Mouse (Mus musculus): ENCODE data around the gene Pum2.

The Pum2 gene

DNA sequence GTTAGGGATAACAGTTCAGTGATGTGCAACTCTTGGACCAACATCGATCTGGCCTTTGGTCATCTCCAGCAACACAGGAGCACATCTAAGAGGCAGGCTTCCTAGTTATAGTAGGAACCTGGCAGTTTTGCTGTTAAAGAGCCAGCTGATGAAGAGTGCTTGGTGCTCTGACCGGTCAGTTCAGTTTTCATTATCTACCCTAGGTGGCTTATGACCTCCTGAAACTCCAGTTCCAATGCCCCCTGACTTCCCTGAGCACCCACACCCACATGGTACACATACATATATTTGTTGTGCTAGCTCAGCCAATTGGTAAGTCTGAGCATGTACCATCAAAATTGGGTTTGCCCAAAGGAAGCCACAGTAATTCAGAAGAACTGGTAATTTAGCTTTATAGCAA is 79.7 kb downstream of the Pum2 start:
- in situ Hi-C loops (cut with MboI; ENCODE audit: low pct_unique_long_range_greater_than_20kb in 1 of 2, low sequenced_read_pairs in 2 of 2, unreplicated experiment in 1 of 2): loop anchor here in 1 of 2 experiments (25.0 kb wide), 1 partner anchor 834 kb away; no protein-coding TSS in a partner anchor

DNA sequence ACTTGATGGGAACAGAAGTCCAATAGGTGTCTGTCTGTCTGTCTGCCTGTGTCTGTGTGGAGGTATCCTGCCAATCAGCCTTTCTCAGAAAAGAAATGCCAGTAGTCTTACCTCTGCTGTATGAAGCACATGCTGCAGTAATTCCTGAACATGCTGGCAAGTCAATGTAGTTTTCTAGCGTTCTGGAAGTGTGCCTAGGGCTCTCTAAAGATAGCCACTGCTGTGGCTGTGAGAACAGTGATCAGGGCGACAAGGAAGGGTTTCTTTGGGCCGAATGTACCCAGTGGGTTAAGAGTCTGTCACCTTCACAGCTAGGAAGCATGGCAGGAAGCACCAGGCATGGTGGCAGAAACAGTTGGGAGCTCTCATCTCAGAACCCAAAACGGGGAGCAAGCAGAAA is 80.2 kb downstream of the Pum2 start:
- in situ Hi-C loops (cut with MboI; ENCODE audit: low pct_unique_long_range_greater_than_20kb in 1 of 2, low sequenced_read_pairs in 2 of 2, unreplicated experiment in 1 of 2): loop anchor here in 1 of 2 experiments (25.0 kb wide), 1 partner anchor 833 kb away; no protein-coding TSS in a partner anchor

DNA sequence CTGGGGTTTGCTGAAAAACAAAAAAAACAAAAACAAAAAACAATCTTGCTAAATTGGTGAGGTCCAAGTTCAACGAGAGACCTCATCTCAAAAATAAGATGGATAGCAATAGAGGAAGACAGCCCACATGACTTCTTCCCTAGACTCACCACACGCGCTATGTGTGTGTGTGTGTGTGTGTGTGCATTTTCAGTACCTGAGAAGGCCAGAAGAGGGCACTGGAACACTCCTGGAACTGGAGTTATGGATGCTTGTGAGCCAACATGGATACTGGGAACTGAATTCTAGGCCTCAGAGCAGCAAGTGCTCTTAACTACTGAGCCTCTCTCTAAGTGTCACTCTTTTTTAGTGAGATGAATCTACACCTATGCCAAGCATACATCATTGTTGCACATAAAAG is 84.1 kb downstream of the Pum2 start:
- in situ Hi-C loops (cut with MboI; ENCODE audit: low pct_unique_long_range_greater_than_20kb in 1 of 2, low sequenced_read_pairs in 2 of 2, unreplicated experiment in 1 of 2): loop anchor here in 1 of 2 experiments (25.0 kb wide), 1 partner anchor 829 kb away; no protein-coding TSS in a partner anchor

DNA sequence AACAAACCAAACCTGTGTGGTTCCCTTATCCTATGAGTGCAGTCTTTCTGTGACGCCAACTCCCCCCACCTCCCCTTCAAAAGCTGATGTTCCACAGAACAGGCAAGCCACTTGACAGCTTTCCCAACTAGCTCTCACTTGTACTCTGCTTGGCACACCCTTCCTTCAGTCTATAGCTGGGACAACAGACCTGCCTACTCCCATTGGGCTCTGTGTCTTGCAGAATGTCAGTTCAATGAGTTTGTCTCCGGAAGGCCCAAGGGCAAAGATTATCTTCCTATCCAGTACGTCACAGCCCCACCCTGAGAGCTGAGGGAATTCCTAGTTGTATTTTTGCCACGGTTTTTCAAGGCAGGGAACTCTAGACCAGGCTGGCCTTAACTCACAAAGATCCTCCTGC is 85.2 kb downstream of the Pum2 start:
- in situ Hi-C loops (cut with MboI; ENCODE audit: low pct_unique_long_range_greater_than_20kb in 1 of 2, low sequenced_read_pairs in 2 of 2, unreplicated experiment in 1 of 2): loop anchor here in 1 of 2 experiments (25.0 kb wide), 1 partner anchor 828 kb away; no protein-coding TSS in a partner anchor

DNA sequence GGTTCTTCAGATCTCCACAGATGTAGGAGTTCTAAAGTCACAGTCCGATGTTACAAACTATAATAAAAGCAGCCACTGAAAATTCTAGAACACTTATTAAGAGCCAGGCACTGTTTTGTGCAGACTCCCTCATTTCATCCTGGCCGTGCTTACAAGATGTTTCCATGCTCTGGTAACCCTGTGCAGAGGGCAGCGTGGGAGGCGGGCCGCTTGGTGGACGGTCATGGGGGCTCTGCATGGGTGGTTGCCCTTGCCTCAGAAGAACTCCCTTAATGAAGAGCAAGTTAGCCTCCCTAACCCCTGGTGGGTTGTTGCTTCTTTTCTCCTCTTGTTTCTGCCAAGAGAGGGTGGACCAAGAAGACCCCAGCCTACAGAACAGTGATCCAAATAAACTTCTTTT is 85.8 kb downstream of the Pum2 start:
- in situ Hi-C loops (cut with MboI; ENCODE audit: low pct_unique_long_range_greater_than_20kb in 1 of 2, low sequenced_read_pairs in 2 of 2, unreplicated experiment in 1 of 2): loop anchor here in 1 of 2 experiments (10.0 to 25.0 kb wide), 2 partner anchors 245 to 828 kb away; no protein-coding TSS in a partner anchor

DNA sequence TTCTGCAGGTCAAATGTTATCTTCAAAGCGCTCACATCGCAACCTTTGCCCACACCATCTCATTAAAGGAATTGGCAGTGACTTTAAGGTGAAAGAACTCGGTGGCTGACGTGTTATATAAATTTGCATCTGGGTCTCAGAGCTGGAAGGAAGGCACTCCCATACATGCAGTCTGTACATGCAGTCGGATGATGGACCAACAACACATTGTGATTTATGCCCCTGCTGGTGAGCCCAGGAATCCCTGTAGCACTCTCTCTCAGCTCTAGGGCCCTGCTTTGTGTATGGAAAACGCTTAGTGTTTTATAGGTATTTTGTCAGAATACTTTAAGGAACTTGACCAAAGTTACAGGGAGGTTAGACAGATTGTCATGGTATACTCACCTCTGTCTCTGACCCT is 86.6 kb downstream of the Pum2 start:
- in situ Hi-C loops (cut with MboI; ENCODE audit: low pct_unique_long_range_greater_than_20kb in 1 of 2, low sequenced_read_pairs in 2 of 2, unreplicated experiment in 1 of 2): loop anchor here in 1 of 2 experiments (10.0 to 25.0 kb wide), 2 partner anchors 244 to 827 kb away; no protein-coding TSS in a partner anchor

DNA sequence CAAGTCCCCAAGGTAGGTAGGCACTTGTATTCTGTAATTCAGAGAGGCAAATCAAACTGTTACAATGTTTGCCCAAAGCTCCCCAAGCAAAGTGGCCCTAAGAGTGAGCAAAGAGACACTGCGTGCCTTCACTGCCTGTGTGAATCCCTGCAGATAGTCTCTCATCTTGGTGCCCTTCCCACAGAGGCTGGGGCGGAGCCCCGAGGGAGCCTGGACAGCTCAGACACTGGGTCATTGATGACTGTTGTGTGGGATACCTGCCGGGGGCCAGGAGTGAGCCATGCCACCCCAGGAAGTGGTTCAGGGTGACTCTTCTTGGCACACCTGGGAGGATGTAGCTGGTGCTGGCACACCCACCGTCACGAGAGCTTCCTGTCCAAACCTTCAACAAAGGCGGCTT is 87.1 kb downstream of the Pum2 start:
- in situ Hi-C loops (cut with MboI; ENCODE audit: low pct_unique_long_range_greater_than_20kb in 1 of 2, low sequenced_read_pairs in 2 of 2, unreplicated experiment in 1 of 2): loop anchor here in 1 of 2 experiments (10.0 to 25.0 kb wide), 2 partner anchors 244 to 826 kb away; no protein-coding TSS in a partner anchor

DNA sequence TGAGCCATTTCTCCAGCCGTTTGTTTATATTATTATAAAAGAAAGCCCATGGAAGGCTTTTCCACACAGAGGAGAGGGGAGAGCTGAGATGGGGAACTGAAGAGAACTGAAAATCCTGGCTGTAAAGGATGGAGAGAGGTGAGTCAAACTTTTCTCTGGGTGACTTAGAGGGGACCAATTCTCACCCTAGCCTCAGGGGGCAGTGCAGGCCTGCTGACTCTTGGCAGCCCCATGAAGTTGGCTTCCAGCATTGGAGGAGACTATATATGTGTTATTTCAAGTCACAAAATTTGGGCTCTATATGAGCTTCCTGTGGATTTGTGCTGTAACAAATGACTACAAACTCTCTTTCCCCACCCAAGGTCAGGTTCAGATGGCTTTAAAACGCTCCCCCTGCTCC is 88.7 kb downstream of the Pum2 start:
- in situ Hi-C loops (cut with MboI; ENCODE audit: low pct_unique_long_range_greater_than_20kb in 1 of 2, low sequenced_read_pairs in 2 of 2, unreplicated experiment in 1 of 2): loop anchor here in 1 of 2 experiments (10.0 to 25.0 kb wide), 2 partner anchors 242 to 825 kb away; no protein-coding TSS in a partner anchor

DNA sequence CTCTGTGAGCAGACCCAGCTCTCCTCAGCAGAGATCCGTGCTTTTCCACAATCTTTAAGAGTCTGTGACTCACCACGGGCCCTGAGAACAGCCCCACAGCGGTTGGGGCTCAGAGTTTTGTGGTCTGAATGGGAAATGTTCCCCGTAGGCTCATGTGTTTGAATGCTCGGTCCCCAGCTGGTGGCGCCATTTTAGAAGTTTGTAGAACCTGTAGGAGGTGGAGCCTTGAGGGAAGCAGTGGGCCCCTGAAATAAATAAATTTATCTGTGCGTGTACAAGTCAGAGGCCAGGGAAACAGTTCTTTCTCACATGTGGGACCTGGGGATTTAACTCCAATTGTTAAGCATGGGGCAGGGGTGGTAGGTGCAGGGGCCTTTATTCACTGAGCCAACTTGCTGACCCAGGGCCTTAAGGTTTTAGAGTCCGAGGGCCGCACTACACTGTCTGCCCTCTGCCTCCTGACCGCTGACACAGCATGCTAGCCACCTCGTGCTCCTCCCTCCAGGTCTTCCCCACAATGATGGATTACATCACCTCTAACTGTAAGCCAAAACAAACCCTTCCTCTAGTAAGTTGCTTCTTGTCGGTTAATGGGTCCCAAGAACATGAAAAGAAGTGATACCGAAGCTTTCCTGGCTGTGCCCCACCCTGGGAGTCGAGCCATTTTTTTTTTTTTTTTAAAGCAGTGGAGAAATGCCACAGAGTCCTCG is 90.4 kb downstream of the Pum2 start:
- in situ Hi-C loops (cut with MboI; ENCODE audit: low pct_unique_long_range_greater_than_20kb in 1 of 2, low sequenced_read_pairs in 2 of 2, unreplicated experiment in 1 of 2): loop anchor here in 1 of 2 experiments (10.0 to 25.0 kb wide), 2 partner anchors 240 to 823 kb away; no protein-coding TSS in a partner anchor

DNA sequence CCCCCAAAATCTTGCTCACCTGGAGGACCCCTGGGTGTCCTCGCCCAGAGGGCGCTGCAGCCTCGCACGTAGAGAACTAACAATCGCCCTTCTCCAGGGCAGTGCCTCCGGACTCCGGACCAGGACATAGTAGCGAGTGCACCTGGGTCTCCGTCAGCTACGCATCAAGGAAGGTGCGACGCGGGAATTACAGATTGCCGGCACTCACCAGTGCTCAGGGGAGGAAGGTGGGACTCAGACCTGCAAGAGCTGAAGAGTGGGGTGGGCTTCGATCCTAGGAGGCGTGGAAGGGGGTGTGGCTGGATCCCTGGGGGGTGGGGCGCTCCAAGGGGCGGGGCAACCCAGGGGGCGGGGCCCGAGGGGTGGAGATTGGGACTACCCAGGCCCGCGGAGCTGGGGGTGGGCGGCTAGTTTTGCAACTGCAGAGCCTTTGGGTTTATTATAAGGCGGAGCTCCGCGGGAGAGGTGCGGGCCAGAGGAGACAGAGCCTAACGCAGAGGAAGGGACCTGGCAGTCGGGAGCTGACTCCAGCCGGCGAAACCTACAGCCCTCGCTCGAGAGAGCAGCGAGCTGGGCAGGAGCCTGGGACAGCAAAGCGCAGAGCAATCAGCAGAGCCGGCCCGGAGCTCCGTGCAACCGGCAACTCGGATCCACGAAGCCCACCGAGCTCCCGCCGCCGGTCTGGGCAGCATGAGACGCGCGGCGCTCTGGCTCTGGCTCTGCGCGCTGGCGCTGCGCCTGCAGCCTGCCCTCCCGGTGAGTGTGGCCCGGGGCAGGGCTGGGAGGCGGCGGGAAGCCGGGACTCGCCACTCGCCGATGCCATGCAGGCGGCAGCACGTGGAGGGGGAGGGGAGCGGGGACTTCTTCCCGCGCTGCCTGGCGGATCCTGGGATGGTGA is 97.3 kb downstream of the Pum2 start, which contains the start of gene Sdc1:
TSS of gene Sdc1 (plus strand) at position 378 of the 898 bp plus-strand sequence.
- in situ Hi-C loops (cut with MboI; ENCODE audit: low pct_unique_long_range_greater_than_20kb in 1 of 2, low sequenced_read_pairs in 2 of 2, unreplicated experiment in 1 of 2): loop anchor here (5.0 to 25.0 kb wide), 2 partner anchors 231 to 816 kb away; no protein-coding TSS in a partner anchor

DNA sequence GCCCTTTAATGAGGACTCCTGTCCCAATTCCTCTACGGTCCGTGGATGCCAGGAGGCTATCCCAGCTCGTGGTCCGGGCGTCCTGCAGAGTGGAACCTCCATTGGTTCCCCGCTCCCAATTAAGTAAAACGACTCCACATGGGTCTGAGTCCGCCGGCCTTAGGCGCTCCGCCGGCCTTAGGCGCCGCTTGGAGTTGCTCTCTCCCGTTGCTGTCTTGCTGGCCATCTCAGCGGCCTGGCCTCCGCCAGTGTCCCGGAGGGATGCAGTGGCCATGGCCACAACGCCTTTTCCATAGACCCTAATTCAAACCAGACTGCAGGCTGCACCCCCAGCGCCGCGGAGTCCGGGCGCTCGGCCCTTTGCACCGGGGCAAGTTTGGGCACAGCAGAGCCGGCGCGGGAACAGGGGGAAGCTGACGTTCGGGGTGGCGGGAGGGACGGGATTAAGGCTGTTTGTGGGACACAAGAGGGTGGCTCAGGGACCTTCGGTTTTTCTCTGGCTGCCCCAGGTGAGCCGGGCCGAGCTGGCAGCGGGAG is 98.0 kb downstream of the Pum2 start:
- in situ Hi-C loops (cut with MboI; ENCODE audit: low pct_unique_long_range_greater_than_20kb in 1 of 2, low sequenced_read_pairs in 2 of 2, unreplicated experiment in 1 of 2): loop anchor here (5.0 to 25.0 kb wide), 2 partner anchors 230 to 815 kb away; no protein-coding TSS in a partner anchor

DNA sequence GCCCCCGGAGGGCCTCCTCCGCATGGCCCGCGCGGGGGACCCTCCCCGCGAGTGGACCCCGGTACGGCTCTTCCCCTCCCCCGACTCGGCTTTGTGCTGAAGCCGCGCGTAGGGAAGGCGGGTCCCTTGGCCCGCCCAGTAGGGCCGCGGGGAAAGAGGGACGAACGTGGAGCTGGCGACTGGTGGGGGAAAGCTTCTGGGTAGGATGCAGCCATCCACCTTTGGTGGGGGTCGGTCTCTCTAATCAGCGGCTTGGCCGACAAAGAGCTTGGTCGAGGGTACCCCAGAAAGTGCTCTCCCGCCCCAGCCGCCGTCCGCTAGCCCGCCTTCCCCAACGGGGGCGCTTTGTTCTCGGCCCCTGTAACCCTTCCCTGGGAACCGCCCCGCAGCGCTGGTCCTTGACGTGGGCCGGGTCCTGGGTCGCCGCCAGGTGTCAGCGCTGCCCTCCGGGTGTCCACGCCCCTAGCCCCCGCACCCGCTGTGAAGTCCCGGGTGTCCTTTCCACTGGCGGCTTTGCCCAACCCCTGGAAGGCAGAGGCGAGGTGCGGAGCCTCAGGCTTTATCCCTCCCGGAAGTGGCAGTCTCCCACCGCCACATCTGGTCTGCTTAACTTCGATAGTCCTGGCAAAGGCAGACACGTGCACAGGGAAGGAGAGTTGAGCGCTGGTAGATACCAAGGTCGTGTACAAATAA is 98.7 kb downstream of the Pum2 start:
- in situ Hi-C loops (cut with MboI; ENCODE audit: low pct_unique_long_range_greater_than_20kb in 1 of 2, low sequenced_read_pairs in 2 of 2, unreplicated experiment in 1 of 2): loop anchor here (5.0 to 25.0 kb wide), 2 partner anchors 230 to 815 kb away; no protein-coding TSS in a partner anchor

DNA sequence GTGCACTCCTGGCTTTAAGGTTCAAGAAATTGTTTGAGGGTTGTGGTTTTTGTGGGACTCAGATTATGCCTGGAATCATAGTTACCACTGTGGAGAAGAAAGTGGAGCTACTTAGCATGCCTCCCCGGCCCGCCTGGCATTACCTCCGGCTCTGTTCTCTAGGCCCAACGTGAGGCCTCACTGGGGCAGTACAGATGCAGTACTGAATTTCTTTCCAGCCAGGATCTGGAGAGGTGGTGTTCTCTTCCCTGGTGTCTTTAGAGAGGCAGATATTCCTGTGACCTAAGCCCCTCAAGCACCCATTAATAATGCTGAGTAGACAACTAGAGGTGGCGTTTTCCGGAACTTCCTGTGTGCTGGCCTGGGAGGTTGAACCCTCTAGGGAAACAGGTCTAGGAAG is 99.4 kb downstream of the Pum2 start:
- in situ Hi-C loops (cut with MboI; ENCODE audit: low pct_unique_long_range_greater_than_20kb in 1 of 2, low sequenced_read_pairs in 2 of 2, unreplicated experiment in 1 of 2): loop anchor here (5.0 to 25.0 kb wide), 2 partner anchors 229 to 814 kb away; no protein-coding TSS in a partner anchor

DNA sequence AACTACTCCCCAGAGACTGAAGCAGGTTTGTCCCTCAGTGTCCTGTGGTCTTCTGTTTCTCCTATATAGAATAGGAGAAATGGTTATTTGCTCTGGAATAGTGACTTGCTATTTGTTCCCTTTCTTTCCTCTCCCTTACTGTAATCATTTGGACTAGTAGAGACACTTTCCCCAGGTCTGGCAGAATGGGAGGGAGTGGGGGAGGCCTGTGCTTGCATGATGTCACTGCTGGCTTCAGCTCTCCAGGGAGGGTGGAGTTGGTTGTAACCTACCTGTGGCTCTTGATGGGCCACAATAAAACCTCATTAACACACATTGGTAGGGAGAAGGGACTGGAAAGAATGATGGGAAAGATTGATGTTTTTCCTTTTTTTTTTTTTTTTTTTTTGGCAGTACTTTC is 100.2 kb downstream of the Pum2 start:
- in situ Hi-C loops (cut with MboI; ENCODE audit: low pct_unique_long_range_greater_than_20kb in 1 of 2, low sequenced_read_pairs in 2 of 2, unreplicated experiment in 1 of 2): loop anchor here (5.0 to 25.0 kb wide), 2 partner anchors 228 to 813 kb away; no protein-coding TSS in a partner anchor

DNA sequence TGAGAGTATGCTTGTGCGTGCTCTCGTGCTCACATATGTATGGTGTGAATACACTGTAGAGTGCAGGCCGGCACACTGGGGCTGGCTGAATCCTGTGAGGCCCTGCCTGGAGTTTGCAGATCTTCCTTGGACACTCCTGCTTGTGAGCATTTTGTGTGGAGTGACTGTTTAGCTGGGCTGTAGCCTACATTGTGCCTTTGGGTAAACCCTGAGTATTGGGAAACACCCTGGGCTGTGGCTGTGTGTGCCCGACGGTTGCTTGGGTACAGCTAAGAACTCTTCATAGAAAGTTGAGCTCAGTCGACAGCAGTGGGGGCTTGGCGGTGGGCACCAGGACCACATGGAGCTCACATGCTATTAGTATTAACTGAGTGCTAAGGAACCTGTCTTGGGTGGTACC is 102.3 kb downstream of the Pum2 start:
- in situ Hi-C loops (cut with MboI; ENCODE audit: low pct_unique_long_range_greater_than_20kb in 1 of 2, low sequenced_read_pairs in 2 of 2, unreplicated experiment in 1 of 2): no loop called here

DNA sequence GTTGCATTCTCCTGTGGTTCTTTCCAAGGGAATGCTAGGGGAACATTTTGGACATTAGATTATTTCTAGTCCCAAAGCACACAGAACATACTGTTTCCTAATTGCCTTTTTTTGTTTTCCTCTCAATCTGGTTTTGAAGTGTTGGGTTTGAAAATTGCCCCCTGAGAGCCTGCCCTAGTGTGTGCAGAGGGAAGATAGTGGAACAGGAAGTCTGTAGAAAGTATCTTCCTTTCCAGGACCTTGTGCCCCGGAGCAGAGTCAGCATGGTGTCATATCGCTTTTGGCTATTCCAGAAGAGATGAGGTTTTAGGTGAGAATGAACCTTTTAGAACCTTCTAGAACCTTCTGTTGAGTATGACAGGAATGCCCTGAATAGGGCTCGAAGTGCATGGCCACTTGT is 102.8 kb downstream of the Pum2 start:
- in situ Hi-C loops (cut with MboI; ENCODE audit: low pct_unique_long_range_greater_than_20kb in 1 of 2, low sequenced_read_pairs in 2 of 2, unreplicated experiment in 1 of 2): no loop called here

DNA sequence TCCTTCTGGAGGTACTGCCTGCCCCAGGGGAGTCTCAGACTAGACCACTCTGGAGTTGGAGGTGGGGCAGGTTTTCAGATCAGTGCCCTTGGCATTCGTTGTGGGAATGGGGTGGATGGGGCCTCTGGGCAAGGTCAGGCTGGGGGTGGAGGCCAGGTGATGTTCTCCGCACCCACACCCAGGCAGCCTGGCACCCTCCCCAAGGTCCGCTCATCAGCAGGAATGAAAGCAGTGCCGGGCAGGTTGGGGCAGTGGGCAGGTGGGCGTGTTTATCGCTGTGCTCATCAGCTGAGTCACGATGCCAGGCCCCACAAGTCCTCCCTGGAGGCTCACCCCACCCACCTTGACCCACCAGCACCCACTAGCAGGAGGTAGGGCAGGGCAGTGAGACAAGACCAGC is 104.2 kb downstream of the Pum2 start:
- in situ Hi-C loops (cut with MboI; ENCODE audit: low pct_unique_long_range_greater_than_20kb in 1 of 2, low sequenced_read_pairs in 2 of 2, unreplicated experiment in 1 of 2): no loop called here

DNA sequence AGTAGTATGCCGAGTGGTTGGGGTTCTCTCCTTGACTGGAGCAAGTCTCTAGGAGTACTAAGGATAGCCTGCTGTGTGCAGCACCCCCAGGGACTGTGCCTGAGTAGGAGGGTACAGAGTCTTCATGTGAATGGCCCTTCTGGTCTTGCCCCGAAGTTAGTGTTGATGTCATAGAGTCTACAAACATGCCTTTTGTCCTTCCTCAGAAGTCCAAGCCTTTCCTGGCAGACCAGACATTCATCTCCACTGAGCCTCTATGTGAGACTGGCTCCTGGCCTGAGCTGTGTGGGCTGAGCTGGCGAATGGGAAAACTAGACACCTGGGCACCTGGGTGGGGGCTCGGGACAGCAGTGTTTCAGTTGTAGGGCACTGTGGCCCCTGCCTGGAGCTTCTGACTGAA is 105.9 kb downstream of the Pum2 start:
- in situ Hi-C loops (cut with MboI; ENCODE audit: low pct_unique_long_range_greater_than_20kb in 1 of 2, low sequenced_read_pairs in 2 of 2, unreplicated experiment in 1 of 2): no loop called here
